Mouse (Mus musculus) Muller cell, postnatal 12 days (primary cell): ENCODE measurements around the gene 4930469K13Rik.

Source experiments
- DNase-seq: peaks from one replicate; pipeline ENCODE4 v3.0.0-alpha.2; 2015; ENCODE audit errors: inconsistent ontology term

The 4930469K13Rik gene

DNA sequence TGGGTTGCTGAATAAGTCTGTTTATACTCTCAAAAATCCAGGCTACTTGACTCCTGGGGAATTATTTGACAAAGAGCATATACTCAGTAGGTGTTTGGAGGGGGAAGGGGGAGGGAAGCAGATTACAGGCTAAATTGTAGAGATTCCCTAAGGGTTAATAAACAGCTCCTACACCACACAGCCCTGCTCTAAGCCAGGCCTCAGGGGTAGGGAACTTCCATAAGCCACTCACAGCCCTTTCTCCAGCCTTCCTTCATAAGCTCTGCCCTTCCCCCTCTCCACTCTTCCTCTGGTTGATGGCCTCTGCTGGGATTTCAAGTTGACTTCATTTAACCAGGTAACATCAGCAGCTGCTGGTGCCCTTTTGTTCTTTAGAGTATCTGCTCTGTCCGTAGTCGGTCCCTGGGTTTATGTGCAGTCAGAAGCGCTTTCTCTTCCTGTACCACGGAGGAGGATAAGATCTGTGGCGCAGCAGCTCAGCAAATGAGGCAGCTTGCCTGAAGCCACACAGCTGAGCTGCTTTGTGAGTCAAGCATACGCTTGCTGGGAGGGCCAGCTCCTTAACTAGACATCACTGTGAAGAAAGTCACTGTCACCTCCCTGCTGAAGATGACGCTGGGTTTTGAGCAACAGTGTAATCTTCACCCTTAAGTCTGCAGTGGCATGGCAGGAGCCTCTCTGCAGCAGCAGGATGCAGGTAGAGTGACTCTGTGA, 159.6 kb downstream of the 4930469K13Rik start:
- no peak for DNase-seq

DNA sequence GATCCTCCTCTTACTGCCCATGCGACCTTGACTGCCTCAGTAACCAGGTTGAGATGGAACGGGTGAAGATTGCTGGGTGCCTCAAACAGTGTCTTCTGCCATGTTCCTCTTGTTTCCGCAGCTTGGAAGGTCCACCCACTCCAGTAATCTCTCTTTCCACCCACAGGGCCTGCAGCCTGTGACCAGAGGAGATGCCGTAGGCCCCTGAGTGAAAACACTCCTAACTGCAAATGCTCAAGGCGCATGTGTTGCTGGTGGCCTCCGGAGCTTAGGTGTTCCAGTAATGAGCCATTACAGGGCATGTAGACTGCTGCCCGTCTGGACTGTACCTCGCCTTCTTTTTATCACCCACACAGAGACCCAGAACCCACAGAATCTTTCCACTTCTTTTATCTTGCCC, 160.7 kb downstream of the 4930469K13Rik start:
- no peak for DNase-seq

DNA sequence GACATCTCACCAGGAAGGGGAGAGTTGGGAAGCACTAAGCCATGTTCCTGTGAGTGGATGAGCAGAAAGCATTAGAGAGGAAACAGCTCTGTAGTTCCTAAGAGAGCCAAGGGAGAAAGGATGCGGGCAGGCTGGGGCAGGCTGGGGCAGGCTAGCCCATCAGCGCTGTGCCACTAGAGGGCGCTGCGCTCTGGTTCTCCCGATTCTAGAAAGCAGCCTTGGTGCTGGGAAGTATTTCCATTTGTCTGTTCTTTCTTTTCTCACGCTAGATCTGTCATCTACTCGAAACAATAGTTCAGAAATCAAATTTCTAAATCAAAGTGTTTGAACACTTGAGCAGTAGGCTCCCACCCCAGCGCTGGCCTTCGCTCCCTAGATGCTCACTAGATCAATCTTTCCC, 164.1 kb downstream of the 4930469K13Rik start:
- no peak for DNase-seq

DNA sequence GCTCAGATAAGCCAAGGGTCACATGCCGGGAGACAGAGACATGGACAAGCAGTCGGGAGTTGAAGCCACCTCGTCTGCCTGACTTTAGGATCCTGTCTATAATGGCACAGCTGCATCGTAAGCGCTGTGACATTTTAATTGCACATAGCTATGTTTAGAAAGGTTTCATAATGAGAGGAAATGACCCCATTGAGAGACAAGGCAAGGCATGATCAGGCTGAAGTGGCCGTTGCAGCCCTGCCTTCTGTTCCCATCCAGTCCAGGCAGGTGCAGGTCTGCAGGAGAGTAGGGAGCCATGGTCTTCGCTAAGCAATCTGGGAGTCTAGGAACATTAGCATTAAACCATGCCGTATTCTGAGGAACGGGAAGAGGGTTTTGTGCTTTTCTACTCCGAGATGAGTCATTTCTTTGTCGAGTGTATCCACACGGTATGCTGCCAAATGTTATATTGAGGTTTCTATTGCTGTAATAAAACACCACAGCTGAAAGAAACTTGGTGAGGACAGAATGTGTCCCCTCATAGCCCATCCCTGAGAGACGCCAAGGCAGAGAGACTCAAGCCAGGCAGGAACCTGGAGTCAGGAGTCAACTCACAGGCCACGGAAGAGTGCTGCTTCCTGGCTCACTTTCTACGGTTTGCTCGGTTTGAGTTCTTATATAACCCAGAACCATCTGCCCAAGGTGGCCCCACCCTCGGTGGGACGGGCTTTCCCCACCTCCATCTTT, 165.8 kb downstream of the 4930469K13Rik start:
- no peak for DNase-seq

DNA sequence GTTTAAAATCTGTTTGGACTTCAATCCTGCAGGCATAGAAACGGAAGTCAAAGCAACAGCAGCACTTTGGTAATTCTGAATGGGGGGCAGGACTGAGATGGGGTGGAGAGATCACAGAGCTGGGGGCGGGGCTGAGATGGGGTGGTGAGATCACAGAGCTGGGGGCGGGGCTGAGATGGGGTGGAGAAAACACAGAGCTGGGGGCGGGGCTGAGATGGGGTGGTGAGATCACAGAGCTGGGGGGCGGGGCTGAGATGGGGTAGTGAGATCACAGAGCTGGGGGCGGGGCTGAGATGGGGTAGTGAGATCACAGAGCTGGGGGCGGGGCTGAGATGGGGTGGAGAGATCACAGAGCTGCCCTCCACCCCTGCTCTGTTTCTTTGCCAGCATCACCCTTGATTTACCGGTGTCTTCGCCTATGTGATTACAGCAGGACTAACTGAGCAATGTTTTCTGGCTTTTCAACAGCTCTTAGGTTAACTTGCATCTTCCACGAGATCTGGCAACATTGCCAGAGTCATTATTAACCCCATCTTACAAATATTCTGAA, 166.4 kb downstream of the 4930469K13Rik start:
- no peak for DNase-seq

DNA sequence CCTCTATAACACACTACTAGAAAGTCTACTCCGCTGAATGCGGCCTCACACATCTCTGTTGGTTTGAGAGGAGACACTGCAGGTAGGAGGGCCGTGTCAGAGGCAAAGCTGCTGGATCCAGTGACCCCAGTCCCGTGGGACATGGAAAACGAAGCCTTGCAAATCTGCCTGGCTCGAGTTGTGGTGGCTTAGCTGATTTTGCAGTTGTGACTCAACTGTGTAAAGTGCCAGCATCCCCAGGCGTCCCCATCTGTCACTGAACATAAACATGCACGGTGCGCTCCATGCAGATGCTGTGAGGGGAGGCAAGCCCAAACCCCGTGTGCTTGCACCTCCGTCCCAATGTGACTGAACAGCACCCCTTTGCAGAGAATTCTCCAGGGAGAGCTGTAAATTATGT, 168.9 kb downstream of the 4930469K13Rik start:
- DNase-seq = no peak

DNA sequence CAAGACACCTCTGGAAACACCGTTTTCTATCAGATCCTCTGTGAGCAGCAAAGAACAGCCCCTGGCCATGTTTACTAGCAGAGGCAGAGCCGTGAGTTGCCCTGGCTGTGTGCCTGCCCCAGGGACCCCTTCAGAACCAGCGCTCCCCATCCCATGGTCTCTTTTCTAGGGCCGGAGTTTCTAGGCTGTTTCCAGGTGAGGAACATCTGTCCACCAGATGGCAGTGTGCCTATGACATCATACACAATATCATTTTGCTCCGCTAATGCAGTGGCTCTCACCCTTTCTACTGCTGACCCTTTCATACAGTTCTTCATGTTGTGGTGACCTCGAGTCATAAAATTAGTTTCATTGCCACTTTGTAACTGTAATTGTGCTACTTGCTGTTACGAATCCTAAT, 169.7 kb downstream of the 4930469K13Rik start:
- no peak for DNase-seq

DNA sequence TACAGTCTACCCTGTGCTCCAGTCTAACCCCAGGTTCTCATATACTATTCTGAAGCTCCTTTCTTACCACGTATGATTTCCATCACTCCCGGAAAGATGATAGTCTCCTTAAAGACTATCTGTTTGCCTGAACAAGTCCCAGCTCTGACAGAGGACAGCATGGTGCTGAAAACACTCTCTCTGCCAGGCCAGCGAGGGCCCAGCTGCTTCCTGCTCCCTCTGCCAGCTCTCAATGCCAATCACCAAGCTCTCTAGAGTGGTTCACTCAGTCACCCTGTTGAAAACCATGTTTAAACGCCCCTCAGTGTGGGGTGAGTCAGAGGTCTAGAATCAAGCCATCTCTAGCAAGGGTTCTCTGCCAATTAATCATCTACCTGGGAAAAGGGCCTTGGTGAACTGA, 170.5 kb downstream of the 4930469K13Rik start:
- DNase-seq = no peak

DNA sequence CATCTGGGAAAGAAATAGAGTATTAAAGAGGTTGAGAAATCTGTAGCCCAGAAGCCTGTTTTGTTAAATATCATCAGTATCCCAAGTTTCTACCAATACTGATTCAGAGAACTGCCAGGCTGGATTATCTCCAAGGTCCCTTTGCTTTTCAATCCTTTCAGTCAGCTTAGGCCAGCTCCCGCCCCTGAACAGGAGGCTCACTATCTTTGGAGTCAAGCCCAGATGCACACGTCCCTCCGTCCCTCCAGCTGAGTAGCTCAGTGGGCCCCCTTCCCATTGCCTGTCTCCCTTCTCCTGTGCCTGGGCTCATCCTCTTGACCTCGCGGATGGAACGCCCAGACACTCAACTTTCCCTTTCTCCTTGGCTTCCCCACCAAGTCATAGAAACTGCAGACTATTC, 171.0 kb downstream of the 4930469K13Rik start:
- DNase-seq = no peak

DNA sequence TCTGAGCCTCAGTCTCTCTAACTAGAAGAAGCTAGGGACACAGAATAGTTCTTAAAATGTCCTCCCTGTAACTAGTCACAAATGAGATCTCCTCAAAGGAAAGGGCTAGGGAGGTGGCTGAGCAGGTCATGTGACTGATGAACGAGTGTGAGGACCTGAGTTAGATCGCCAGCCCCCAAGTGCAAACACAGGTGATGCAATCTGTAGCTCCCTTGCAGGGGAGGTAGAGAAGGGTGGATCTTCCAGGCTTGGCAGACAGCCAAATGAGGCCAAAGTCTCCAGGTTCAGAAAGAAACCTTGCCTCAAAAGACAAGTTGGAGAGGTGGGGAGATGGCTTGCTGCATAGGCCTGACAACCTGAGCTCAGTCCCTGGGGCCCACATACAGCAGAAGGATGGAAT, 171.8 kb downstream of the 4930469K13Rik start:
- DNase-seq = no peak

DNA sequence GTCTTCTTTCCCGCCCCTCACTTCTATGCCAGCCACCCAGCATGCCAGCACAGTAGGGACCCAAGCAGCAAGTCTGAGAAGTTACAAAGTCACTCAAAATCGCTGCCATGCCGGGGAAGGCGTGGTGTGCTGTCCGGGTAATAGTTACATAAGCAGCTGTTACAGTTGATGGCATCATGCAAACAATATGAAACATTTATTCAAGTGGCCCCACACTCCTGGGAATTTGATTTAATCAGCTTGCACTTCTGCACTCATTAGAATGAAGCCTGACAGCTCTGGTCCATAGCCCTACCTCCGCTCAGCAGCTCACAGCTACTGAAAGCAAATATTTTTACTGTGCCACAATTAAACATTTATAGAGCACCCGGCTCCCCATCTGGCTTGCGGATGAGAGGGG, 172.6 kb downstream of the 4930469K13Rik start:
- no peak for DNase-seq
